Mouse (Mus musculus): Measurements from ENCODE around the gene Ppp1r1c. TPM values are rescaled to one million over a fixed set of nuclear protein-coding genes. Genes with fewer than 3 reads are reported as not detected.

Ppp1r1c gene
- total and polyA plus RNA-seq, 3 experiments: not detected

- DNase-seq: peak; percentile 7
These were observed 157.9 kb downstream of the Ppp1r1c start for GRCm38 (mm10) chr2:79865275-79865999.

Other genes starting within 250 kb of the Ppp1r1c start
- 10 to 100 TPM; 48.2 to 56.8 TPM for gene Itprid2, start 72.4 kb upstream of the Ppp1r1c start, total RNA-seq (2021)
- 4.6 and 7.1 TPM in 2 replicates for gene Itprid2, start 72.4 kb upstream of the Ppp1r1c start, polyA plus RNA-seq (2012; rRNA removed)

Data from adrenal gland, adult 2 months (tissue).